Mouse (Mus musculus) T-helper 2 cell (primary cell): Measurements from ENCODE around the gene Mfsd4b4.
"Not testable (repeated sequence)": the region's sequence is repeated elsewhere in the genome, so short reads cannot be mapped to it uniquely, and the experiment has no call there.

Source experiments
- in situ Hi-C: fragments of 300-600 bp; cut with MboI, MseI; formaldehyde crosslinking; loops from one replicate; pipeline ENCODE4 v1.15.1; 2025; ENCODE audit warnings: high pct_unique_total_duplicates

Mfsd4b4 gene

GRCm38 (mm10) chr10:39898874-39899371 is at the start of gene Mfsd4b4:
TSS of gene Mfsd4b4 (minus strand) at chr10:39899238.
- in situ Hi-C loops, result no loop called here

- in situ Hi-C loops, result not testable (repeated sequence)
Measured at GRCm38 (mm10) chr10:39947195-39947594, 48.2 kb upstream of the Mfsd4b4 start.

GRCm38 (mm10) chr10:39936553-39936952 is 37.5 kb upstream of the Mfsd4b4 start:
- in situ Hi-C loops, result no loop called here

- in situ Hi-C loops, result no loop called here
Measured at GRCm38 (mm10) chr10:39926616-39927139, 27.6 kb upstream of the Mfsd4b4 start, which contains the start of gene Mfsd4b2. TSS of gene Mfsd4b2 (minus strand) at chr10:39926923.

GRCm38 (mm10) chr10:39924556-39924955 is 25.5 kb upstream of the Mfsd4b4 start:
- in situ Hi-C loops, result not testable (repeated sequence)

GRCm38 (mm10) chr10:39912616-39913015 is 13.6 kb upstream of the Mfsd4b4 start:
- in situ Hi-C loops, result no loop called here

- in situ Hi-C loops, result loop anchor here (10.0 kb wide), 2 partner anchors 494 to 1786 kb away; no protein-coding TSS in a partner anchor
Measured at GRCm38 (mm10) chr10:39908768-39909441, 9.9 kb upstream of the Mfsd4b4 start.

GRCm38 (mm10) chr10:39906799-39907658 is 8.0 kb upstream of the Mfsd4b4 start:
- in situ Hi-C loops, result loop anchor here (10.0 kb wide), 2 partner anchors 492 to 1788 kb away; no protein-coding TSS in a partner anchor

GRCm38 (mm10) chr10:39904191-39904590 is 5.2 kb upstream of the Mfsd4b4 start:
- in situ Hi-C loops, result loop anchor here (5.0 to 10.0 kb wide), 3 partner anchors 58 to 1791 kb away; partner anchors contain the start of gene Mfsd4b3

GRCm38 (mm10) chr10:39896503-39896902 is 2.5 kb downstream of the Mfsd4b4 start:
- in situ Hi-C loops, result no loop called here

- in situ Hi-C loops, result no loop called here
Measured at GRCm38 (mm10) chr10:39893702-39894697, 5.0 kb downstream of the Mfsd4b4 start.

GRCm38 (mm10) chr10:39888621-39889020 is 10.4 kb downstream of the Mfsd4b4 start:
- in situ Hi-C loops, result no loop called here

GRCm38 (mm10) chr10:39865509-39865908 is 33.5 kb downstream of the Mfsd4b4 start:
- in situ Hi-C loops, result no loop called here

GRCm38 (mm10) chr10:39842621-39843020 is 56.4 kb downstream of the Mfsd4b4 start:
- in situ Hi-C loops, result no loop called here
